Mouse (Mus musculus): ENCODE data around the gene Brms1l.

GRCm38 (mm10) chr12:55869622-55870322 is 33.6 kb downstream of the Brms1l start:
- no peak for TF ChIP-seq GATA1 (IDR thresholded peaks at IDR 0.05; ENCODE audit: borderline replicate concordance, low read length)
- no peak for TF ChIP-seq FLI1 (IDR thresholded peaks at IDR 0.05; ENCODE audit: low read length)

Data from megakaryocyte, embryonic 14.5 days (primary cell).